Mouse (Mus musculus): ENCODE data around the gene Gm17428.
"Not testable (repeated sequence)": the region's sequence is repeated elsewhere in the genome, so short reads cannot be mapped to it uniquely, and the experiment has no call there.

Gene Gm17428

GRCm38 (mm10) chr14:54976633-54977032 lies at the start of gene Gm17428:
Gene Gm17428 (plus strand): TSS chr14:54976933.
- DNase-seq = no peak

DNA sequence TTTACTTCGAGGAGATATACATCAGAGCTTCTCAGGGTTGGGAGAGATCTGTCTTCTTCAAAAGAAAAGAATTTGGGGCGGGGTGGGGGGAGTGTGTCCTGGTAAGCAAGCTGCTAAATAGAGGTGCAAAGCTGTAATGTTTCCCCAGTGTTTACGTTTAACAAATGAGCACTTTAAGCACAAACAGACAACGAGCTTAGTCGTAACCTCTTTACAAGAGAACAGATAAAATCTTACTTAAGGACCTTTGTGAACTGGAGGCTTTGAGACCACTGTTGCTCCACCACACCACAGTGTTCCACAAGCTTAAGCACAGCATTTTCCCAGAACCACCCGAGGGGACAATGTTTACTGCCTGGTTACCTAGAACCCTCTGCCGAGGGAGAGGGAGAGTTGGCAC lies 49.4 kb upstream of the Gm17428 start:
- no peak for DNase-seq

DNA sequence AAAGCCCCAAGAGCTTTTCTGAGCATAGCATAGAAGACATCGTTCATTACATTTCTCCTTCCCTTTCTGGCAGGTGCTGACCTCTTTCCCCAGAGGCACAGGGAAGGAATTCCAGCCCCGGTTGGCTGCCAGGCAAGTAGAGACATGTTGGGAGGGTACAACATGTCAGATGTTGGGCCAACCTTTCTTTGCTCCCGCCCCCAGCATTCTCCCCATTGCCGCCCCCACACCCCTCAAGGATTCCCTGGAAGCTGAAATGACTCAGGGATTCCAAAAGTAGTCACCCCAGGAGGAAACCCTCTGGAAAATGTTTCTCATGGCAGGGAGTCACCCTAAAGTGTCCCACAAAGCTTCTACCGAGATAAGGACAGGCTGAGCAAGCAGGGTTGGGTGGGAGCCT lies 46.9 kb upstream of the Gm17428 start:
- DNase-seq = no peak

- no peak for DNase-seq
Measured at GRCm38 (mm10) chr14:54930431-54930830, 46.3 kb upstream of the Gm17428 start.

DNA sequence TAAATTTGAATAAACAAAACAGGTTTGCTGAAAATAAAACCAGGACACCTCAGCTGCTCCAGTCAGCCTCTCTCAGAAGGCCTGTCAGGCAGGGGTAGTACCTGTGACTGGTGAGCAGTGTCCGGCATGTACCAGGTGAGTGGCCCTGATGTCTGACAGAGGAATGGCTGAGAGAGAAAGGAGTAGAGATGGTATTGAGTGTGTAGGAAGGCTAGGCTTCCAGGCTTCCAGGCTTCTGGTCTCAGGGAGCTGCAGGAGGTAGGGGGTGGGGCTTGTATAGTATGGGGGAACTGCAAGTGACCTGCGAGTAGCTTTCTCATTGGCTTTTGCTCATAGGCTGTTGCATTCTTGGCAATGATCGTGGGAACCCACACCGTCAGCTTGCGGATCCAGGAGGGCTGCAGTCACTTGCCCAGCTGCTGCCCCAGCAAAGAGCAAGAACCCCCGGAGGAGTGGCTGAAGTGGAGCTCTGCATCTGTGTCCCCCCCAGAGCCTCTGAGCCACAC lies 44.0 kb upstream of the Gm17428 start, which contains the start of gene Il25:
Gene Il25 (plus strand): TSS at position 51 of the 506 bp plus-strand sequence.
- no peak for DNase-seq

DNA sequence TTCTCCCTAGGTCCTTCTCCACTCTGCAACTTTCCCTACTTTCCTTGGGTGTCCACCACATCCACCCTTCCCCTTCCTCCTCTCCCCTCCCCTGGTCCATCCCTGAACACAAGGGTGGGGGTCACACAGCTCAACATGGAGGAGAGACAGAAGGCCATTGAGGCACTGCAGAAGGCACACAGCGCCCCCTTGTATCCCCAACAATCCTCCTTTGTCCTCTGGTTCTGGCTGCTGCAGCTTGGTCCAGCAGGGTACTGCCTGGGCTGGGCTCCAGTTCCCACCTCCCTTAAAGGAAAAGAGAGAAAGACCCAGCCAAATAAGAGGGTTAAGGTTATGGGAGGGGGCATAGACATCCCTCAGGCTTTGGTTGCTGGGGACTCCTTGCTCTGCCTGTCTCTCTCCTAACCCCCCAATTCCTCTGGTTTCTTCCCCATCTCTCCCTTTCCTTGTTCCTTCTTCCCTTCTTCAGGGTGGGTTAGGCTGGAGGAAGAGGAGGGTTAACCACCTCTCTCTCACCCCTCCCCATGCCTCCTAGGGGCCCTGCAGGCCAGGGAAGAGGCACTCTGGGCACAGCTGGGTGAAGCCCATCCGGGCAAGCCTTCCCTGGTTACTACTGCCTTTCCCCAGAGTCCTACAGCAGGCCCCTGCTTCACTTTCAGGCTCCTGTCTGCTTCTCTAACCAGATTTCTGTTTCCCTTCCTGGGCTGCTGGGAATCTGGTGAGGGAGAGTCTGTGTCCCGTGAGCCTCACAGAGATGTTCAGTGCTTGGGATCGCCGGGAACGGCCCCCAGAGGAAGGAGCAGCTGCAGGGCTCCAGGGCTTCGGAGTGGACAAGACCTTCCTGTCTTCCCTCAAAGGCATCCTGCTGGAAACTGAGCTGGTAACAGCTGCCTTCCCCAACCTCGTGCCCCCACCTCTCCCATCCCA lies 40.6 kb upstream of the Gm17428 start, which contains the start of gene Cmtm5:
Gene Cmtm5 (plus strand): TSS at position 358 of the 927 bp plus-strand sequence.
- DNase-seq = no peak

DNA sequence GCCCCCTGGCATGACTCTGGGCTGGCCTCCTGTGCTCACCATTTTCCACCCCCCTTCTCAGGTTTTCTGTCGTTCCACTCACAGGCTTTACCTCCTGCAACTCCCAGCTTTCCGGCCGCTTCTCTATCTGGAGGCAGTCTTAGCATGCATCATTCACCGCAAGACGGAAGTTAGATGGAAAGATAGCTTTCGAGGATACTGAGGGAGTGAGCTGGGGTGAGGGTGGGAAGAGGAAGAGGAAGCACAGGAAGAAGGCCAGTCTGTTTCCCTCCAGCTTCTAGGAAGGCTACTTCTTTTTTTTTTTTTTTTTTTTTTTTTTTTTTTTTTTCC lies 39.9 kb upstream of the Gm17428 start:
- no peak for DNase-seq

GRCm38 (mm10) chr14:54937361-54938182 lies 39.2 kb upstream of the Gm17428 start:
- DNase-seq = no peak

DNA sequence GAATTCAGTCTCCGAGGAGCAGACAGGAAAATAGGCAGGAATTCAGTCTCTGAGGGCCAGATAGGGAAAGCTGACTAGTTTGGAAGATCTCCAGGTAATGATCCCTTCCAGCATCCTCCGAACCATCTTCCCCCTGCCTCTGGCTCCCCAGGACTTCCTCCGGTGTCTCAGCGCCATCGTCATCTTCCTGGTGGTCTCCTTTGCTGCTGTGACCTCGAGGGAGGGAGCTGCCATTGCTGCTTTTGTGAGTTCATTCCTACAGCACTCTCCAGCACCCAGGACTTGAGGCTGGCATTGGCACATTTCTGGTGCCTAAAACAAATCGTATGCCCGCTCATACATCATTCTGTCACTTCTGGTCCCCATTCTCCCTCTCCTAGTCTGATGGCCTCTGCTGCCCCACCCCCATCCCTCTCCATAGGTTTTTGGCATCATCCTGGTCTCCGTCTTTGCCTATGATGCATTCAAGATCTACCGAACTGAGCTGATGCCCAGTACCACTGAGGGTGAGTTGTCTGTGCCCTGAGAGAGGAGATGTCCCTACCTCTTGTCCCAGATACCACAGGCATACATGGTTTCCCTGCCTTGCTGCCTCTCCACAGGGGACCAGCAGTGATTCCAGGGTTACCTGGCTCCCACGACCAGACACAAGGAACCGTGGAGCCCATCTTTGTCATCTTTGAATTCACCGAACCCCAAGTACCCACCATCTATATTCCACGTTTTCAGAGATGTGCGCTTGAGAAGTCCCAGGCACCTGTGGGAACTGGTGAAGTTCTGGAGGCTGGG lies 38.1 kb upstream of the Gm17428 start:
- no peak for DNase-seq

DNA sequence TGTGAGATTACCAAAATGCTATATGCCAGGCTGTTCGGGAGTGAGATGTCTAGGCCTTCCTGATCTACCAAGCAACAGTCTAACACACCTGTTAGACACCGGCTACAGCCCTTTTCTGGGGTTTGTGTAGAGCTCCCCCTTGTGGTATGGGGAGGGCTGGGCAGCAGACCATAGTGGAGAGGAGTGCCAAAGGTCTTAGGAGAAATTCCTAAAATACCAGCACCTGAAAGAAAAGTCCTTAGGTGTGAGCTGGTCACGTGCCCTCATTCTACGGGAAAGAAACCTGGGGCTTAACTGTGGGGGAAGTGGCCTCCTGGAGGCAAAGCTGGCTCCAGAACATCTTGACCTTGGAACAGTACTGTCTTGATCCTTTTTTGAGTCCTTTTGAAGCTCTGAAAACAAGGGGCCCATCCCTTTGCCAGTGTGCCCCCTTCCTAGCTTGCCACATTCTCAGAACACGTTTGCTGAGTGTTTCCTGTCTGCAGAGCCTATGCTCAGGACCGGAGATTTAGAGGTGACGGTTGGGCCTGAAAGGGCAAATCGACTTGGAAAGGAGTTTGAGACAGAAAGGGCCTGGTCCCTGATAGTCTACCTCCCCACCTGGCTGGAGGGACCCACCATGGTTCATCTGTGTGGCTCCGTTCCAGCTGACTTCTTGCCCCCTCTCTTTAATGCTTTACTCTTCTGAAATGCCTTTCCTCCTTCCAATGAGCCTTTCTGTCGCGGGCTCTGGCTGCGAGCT lies 37.1 kb upstream of the Gm17428 start:
- peak; percentile 91 for DNase-seq

GRCm38 (mm10) chr14:54940176-54940530 lies 36.6 kb upstream of the Gm17428 start:
- peak; percentile 51 for DNase-seq

DNA sequence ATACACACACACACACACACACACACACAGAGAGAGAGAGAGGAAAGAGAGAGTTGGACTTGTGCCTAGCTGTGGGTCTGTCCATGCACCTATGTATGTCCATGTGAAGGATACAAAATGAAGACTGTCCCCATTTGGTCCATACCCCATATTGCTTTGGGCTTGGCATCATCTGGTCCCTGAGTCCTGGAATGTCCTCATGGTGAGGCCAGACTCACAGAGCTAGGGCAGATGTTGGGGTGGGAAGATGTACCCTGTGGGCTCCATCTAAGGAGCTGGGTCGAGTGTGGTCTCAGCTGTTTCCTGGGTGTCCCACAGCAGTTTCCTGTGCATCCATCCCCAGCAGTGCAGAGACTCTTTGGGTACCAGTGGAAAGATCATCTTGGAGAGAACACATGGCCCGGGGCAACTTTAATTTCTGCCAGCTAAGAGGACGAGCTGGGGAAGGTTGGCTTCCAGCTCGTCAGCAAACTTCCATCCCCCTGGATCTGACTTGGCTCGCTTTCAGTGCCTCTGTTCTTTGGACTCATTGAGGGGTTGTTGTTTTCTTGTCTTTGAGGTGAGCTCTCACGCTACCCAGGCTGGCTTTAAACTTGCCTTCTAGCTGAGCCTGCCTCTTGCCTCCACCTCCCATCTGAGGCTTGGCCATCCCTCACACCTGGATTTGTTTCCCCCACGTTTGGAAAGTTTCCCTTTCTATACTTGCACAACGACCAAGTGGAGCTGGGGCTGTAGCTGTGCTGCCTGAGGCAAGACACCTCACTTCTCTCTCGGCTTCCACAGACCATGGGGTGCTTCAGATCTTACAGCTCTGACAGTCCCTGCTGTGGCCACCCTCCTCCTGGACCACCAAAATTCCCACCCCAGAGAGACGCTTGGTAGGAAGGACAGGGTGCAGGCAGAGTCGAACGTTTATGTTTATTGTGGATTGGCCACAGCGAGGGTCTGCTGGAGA lies 35.4 kb upstream of the Gm17428 start:
- peak; percentile 66 for DNase-seq

DNA sequence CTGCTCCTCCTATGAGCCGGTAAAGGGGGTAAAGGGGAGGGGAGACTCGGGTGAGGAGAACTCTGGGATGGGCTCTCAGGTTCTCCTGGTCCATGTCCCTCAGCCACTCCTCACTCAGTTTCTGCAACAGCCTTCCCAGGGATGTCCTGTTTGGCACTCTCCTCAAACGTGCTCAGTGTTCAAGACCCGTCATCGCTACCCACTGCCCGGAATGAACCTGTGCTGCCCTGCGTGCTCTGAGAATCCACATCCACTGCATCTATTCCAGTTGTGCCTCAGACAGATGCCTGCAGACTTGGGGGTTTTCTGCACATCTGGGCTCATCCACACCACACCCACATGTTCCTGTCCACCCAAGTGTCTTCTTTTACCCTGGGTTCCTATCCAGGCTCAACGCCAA lies 34.3 kb upstream of the Gm17428 start:
- no peak for DNase-seq

- DNase-seq = no peak
Measured at GRCm38 (mm10) chr14:54943971-54944370, 32.8 kb upstream of the Gm17428 start.

DNA sequence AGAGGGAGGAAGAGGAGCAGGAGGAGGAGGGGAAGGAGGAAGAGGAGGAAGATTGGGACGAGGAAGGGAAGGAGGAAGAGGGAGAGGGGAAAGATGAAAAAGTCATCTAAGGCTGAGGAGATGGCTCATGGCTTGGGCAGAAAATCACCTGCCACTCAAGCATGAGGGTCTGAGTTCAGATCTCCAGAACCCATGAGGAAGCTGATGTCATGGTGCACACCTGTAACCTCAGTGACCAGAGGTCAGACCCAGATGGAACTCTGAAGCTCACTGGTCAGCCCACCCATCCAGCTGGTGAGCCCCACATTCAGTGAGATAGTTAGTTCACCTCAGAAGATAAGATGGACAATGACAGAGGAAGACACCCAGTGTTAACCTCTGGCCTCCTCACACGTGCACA lies 31.8 kb upstream of the Gm17428 start:
- DNase-seq = no peak

GRCm38 (mm10) chr14:54945975-54946704 lies 30.6 kb upstream of the Gm17428 start:
- DNase-seq = no peak

DNA sequence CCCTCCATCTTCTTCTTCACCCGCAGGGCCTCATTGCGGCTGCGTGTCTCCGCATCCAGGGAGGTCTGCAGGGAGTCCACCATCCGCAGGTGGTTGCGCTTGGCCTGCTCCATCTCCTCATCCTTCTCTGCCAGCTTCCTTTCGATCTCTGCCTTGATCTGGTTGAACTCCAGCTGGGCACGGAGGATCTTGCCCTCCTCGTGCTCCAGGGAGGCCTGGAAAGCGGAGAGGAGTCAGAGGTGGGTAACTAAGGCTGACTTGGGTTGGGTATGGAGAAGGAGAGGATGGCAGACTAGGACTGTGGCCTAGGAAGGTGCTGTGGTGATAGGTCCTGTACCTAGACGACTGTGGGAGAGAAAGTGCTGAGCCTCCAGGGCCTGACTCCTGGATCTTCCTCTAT lies 29.7 kb upstream of the Gm17428 start:
- not testable (repeated sequence) for DNase-seq

DNA sequence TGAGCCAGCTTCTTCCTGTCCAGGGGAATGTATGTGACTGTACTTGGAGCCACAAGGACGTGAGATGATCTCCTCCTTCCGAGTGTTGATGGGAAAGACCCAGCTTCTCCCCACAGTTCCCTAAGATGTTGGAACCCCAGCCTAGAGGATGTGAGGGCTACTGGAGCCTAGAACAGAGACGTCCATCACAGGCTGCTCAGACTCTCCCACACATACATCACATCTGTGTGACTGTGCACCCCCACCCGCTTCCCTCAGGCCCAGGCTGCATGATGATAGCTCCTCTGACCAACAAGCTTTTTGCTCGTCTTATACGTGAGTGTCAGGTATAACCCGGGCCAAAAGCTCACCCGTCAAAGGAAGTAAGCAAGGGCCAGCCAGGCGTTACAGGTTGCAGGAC lies 28.0 kb upstream of the Gm17428 start:
- DNase-seq = no peak

GRCm38 (mm10) chr14:54950493-54950892 lies 26.2 kb upstream of the Gm17428 start:
- no peak for DNase-seq

GRCm38 (mm10) chr14:54951587-54951986 lies 25.1 kb upstream of the Gm17428 start:
- no peak for DNase-seq

Data from kidney, adult 9 months (tissue).